Mouse (Mus musculus): ENCODE measurements at regions not wholly inside any gene's neighbourhood (a gene's known extent, or its start where the extent isn't known, plus 50 kb on each side); places are given as distances from the start of the nearest gene placed in this dataset.

- ATAC-seq (ENCODE audit: low FRiP score) = no peak
- Histone ChIP-seq H3K4me1 (replicated peaks; ENCODE audit: control insufficient read depth, insufficient read depth, low read length) (no peaks in the 10 kb centered on the region), H3K36me3 (replicated peaks; ENCODE audit: control insufficient read depth, insufficient read depth) (no peaks in the 10 kb centered on the region), H3K4me2 (replicated peaks) (no peak overlapping the region), H3K4me3 (replicated peaks; ENCODE audit: low read length) (no peak overlapping the region), H3K9me3 (ENCODE audit: control insufficient read depth, low read length) (no peaks in the 10 kb centered on the region), H3K27ac (no peak overlapping the region), H3K27me3 (ENCODE audit: control insufficient read depth, insufficient read depth, low read length) (no peaks in the 10 kb centered on the region), H3K9ac (no peak overlapping the region)
- no peak for DNase-seq (ENCODE audit: low spot score)
- 91% methylated on average over 2 of the region's 2 CpGs for WGBS
Observed at GRCm38 (mm10) chr6:80862256-80862655, 843.6 kb downstream of the Lrrtm4 start.

DNA sequence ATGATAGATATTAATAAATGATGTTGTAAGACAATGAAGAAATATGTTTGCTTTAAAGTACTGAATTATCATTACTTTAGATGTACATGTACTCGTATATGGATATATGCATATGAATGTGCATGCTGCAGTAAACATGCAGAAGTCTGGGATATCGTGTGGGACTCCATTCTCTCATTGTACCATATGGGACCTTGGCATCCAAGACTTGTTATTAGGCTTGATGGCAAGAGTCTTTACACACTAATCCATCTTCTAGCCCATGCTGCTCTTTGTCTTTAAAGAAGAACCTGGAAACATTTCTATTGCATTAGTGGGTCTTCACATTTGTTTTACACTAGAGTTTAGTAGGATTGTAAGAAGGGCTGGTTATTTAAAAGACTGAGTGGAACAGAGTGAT is 844.1 kb downstream of the Lrrtm4 start:
- ATAC-seq (ENCODE audit: low FRiP score) (no peak), DNase-seq (ENCODE audit: low spot score) (no peak)
- Histone ChIP-seq H3K4me2 (replicated peaks) (no peak overlapping the region), H3K9ac (no peak overlapping the region), H3K9me3 (ENCODE audit: control insufficient read depth, low read length) (no peaks in the 10 kb centered on the region), H3K27me3 (ENCODE audit: control insufficient read depth, insufficient read depth, low read length) (no peaks in the 10 kb centered on the region), H3K4me3 (replicated peaks; ENCODE audit: low read length) (no peak overlapping the region), H3K27ac (no peak overlapping the region), H3K4me1 (replicated peaks; ENCODE audit: control insufficient read depth, insufficient read depth, low read length) (no peaks in the 10 kb centered on the region), H3K36me3 (replicated peaks; ENCODE audit: control insufficient read depth, insufficient read depth) (no peaks in the 10 kb centered on the region)
- 90% methylated on average over 2 of the region's 2 CpGs for WGBS

DNA sequence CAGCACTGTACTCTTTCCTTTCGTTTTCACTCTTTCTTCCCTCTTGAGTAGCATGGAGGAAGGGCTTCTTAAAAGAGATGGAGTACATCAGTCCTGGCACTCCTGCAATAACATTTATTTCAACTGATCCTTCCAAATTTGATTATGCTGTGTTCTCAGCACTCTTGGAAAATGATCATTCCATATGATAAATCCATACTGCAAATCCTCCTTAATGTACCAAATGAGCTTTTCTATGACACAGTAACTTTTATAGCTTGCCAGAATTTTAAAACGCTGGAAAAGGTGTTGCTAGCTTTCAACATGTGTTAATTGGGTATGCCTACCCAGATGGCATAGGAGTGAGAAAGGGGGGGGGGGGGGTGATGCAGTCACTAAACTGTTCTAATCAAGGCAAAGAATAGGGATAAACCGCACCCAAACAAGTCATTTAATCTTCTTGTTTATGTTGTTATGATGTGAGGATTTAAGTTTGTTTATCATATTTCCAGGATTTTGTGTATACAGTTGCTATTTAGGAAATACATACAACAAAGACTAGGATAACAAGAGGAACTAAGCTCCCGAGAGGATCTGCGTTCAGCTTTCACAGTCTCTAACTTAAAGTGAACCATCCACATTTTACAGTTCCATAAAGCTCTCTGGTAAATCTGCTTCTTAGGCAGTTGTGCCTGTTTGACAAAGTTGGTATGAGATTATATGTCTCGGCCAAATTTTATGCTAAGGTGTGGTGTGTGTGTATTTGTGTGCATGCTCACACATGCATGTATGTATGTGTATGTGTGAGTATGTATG is 847.3 kb downstream of the Lrrtm4 start:
- Histone ChIP-seq H3K36me3 (replicated peaks; ENCODE audit: control insufficient read depth, insufficient read depth) (no peaks in the 10 kb centered on the region), H3K27ac (no peak overlapping the region), H3K4me2 (replicated peaks) (no peak overlapping the region), H3K4me1 (replicated peaks; ENCODE audit: control insufficient read depth, insufficient read depth, low read length) (no peaks in the 10 kb centered on the region), H3K27me3 (ENCODE audit: control insufficient read depth, insufficient read depth, low read length) (no peaks in the 10 kb centered on the region), H3K4me3 (replicated peaks; ENCODE audit: low read length) (no peak overlapping the region), H3K9me3 (ENCODE audit: control insufficient read depth, low read length) (no peaks in the 10 kb centered on the region), H3K9ac (no peak overlapping the region)
- DNase-seq (ENCODE audit: low spot score) (no peak), ATAC-seq (ENCODE audit: low FRiP score) (no peak)
- WGBS = 86% methylated on average over 6 of the region's 6 CpGs

- Histone ChIP-seq H3K4me1 (replicated peaks; ENCODE audit: control insufficient read depth, insufficient read depth, low read length) (no peaks in the 10 kb centered on the region), H3K36me3 (replicated peaks; ENCODE audit: control insufficient read depth, insufficient read depth) (no peaks in the 10 kb centered on the region), H3K27me3 (ENCODE audit: control insufficient read depth, insufficient read depth, low read length) (no peaks in the 10 kb centered on the region), H3K9me3 (ENCODE audit: control insufficient read depth, low read length) (no peaks in the 10 kb centered on the region), H3K4me3 (replicated peaks; ENCODE audit: low read length) (no peak overlapping the region), H3K9ac (no peak overlapping the region), H3K27ac (no peak overlapping the region), H3K4me2 (replicated peaks) (no peak overlapping the region)
- ATAC-seq (ENCODE audit: low FRiP score) (peak; percentile 66; the same call in 1 of the 2 replicates), DNase-seq (ENCODE audit: low spot score) (peak; percentile 53)
- 74% methylated on average over 3 of the region's 3 CpGs for WGBS
Observed at GRCm38 (mm10) chr6:80885363-80885762, 866.7 kb downstream of the Lrrtm4 start.

DNA sequence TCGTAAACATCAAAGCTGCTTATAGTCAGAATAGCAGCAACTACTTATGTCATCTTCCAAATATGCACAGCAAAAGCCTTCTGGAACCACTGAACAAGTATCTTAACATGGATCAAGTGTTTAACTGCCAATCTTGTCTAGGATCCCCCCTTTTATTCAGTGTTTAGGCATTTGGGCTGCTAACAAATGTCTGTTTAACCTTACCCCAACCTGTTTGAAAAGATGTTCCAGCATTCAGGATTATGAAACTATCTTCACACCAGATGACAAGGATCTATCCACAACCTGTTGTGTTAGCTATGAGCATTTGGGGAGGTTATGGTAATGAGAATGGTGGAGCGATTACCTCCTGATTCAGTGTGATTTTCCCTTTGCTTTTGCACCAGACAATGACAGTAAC is 886.5 kb downstream of the Lrrtm4 start:
- no peak overlapping the region for H3K27ac ChIP-seq
- H3K27me3 ChIP-seq (ENCODE audit: control insufficient read depth, insufficient read depth, low read length) = no peaks in the 10 kb centered on the region
- H3K36me3 ChIP-seq (replicated peaks; ENCODE audit: control insufficient read depth, insufficient read depth) = no peaks in the 10 kb centered on the region
- 93% methylated on average over 2 of the region's 2 CpGs for WGBS
- H3K9ac ChIP-seq = no peak overlapping the region
- no peak overlapping the region for H3K4me3 ChIP-seq (replicated peaks; ENCODE audit: low read length)
- H3K4me2 ChIP-seq (replicated peaks) = no peak overlapping the region
- no peaks in the 10 kb centered on the region for H3K4me1 ChIP-seq (replicated peaks; ENCODE audit: control insufficient read depth, insufficient read depth, low read length)
- ATAC-seq (ENCODE audit: low FRiP score) (no peak), DNase-seq (ENCODE audit: low spot score) (no peak)
- H3K9me3 ChIP-seq (ENCODE audit: control insufficient read depth, low read length) = peaks cover 8% of the 10 kb centered on the region; the same call in 1 of the 2 replicates

GRCm38 (mm10) chr6:80929799-80930198 is 911.1 kb downstream of the Lrrtm4 start:
- H3K27ac ChIP-seq = no peak overlapping the region
- H3K4me1 ChIP-seq (replicated peaks; ENCODE audit: control insufficient read depth, insufficient read depth, low read length) = no peaks in the 10 kb centered on the region
- no peaks in the 10 kb centered on the region for H3K36me3 ChIP-seq (replicated peaks; ENCODE audit: control insufficient read depth, insufficient read depth)
- no peak overlapping the region for H3K4me3 ChIP-seq (replicated peaks; ENCODE audit: low read length)
- 58% methylated on average over 1 of the region's 1 CpGs for WGBS
- no peaks in the 10 kb centered on the region for H3K27me3 ChIP-seq (ENCODE audit: control insufficient read depth, insufficient read depth, low read length)
- ATAC-seq (ENCODE audit: low FRiP score) (no peak), DNase-seq (ENCODE audit: low spot score) (no peak)
- H3K9me3 ChIP-seq (ENCODE audit: control insufficient read depth, low read length) = no peaks in the 10 kb centered on the region
- H3K4me2 ChIP-seq (replicated peaks) = no peak overlapping the region
- H3K9ac ChIP-seq = no peak overlapping the region

DNA sequence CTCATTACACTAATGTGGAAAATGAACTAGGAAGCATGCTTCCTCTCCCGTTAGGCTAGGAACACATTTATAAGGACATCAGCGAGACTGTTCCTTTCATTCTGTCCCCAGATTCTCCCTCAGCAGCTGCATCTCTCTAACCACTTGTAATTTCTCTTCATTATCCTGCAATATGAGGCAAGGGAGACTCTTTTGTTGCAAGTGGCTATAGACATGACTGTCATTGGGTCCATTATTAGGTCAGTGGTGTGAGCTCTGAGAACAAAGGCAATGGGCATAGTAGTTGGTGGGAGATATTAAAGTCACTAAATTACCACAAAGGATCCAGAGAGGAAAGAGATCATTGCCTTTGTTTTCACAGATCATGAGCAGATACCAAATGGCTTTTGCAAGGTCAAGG is 948.3 kb upstream of the Gcfc2 start:
- DNase-seq (ENCODE audit: low spot score) = no peak
- 62% methylated on average over 2 of the region's 2 CpGs for WGBS

DNA sequence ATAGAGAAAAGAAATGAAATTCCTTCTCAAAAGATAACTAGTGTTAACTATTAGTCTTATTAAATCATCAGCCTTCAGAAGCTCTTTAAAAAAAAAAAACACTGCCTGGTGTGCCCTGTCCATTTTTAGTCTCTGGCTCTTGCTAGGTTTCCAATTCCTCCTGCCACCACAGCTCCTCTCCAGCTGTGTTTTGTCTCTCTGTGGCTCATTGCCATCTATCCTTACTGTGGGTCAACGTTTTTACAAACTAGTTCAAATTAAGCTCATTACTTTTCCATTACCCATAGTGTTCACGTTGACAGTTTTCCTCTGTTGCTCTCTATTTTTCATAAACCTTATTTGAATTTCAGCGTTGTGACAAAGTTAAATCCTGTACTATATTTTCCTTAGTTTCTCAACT is 930.0 kb upstream of the Gcfc2 start:
- no peak overlapping the region for H3K4me3 ChIP-seq (replicated peaks; ENCODE audit: low read length)
- DNase-seq (ENCODE audit: low spot score) = no peak
- H3K4me2 ChIP-seq (replicated peaks) = no peak overlapping the region
- no peaks in the 10 kb centered on the region for H3K36me3 ChIP-seq (replicated peaks; ENCODE audit: control insufficient read depth, insufficient read depth)
- H3K27ac ChIP-seq = no peak overlapping the region
- H3K27me3 ChIP-seq (ENCODE audit: control insufficient read depth, insufficient read depth, low read length) = no peaks in the 10 kb centered on the region
- no peak for ATAC-seq (ENCODE audit: low FRiP score)
- 70% methylated on average over 3 of the region's 3 CpGs for WGBS
- no peaks in the 10 kb centered on the region for H3K4me1 ChIP-seq (replicated peaks; ENCODE audit: control insufficient read depth, insufficient read depth, low read length)
- no peaks in the 10 kb centered on the region for H3K9me3 ChIP-seq (ENCODE audit: control insufficient read depth, low read length)
- no peak overlapping the region for H3K9ac ChIP-seq

More for the DNA sequence above, 948.3 kb upstream of the Gcfc2 start:
- Histone ChIP-seq H3K4me3 (replicated peaks; ENCODE audit: low read length) (no peak overlapping the region), H3K27me3 (ENCODE audit: control insufficient read depth, insufficient read depth, low read length) (no peaks in the 10 kb centered on the region), H3K36me3 (replicated peaks; ENCODE audit: control insufficient read depth, insufficient read depth) (no peaks in the 10 kb centered on the region), H3K27ac (no peak overlapping the region), H3K4me2 (replicated peaks) (no peak overlapping the region), H3K9me3 (ENCODE audit: control insufficient read depth, low read length) (no peaks in the 10 kb centered on the region), H3K4me1 (replicated peaks; ENCODE audit: control insufficient read depth, insufficient read depth, low read length) (no peaks in the 10 kb centered on the region), H3K9ac (no peak overlapping the region)
- ATAC-seq (ENCODE audit: low FRiP score) = no peak

DNA sequence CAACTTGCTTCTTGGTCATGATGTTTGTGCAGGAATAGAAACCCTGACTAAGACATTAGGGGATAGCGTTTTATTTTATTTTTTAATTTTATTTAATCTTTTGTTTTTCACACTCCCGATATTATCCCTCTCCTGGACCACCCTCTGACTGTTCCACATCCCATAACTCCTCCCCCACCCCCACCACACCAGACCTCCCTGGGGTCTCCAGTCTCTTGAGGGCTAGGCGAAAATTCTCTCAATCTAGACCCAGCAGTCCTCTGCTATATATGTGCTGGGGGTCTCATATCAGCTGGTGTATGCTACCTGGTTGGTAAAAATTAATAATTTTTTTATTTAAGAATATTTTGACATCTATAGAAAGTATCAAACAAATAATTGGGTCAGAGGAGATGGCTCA is 898.9 kb upstream of the Gcfc2 start:
- no peak overlapping the region for H3K4me2 ChIP-seq (replicated peaks)
- no peaks in the 10 kb centered on the region for H3K9me3 ChIP-seq (ENCODE audit: control insufficient read depth, low read length)
- H3K36me3 ChIP-seq (replicated peaks; ENCODE audit: control insufficient read depth, insufficient read depth) = no peaks in the 10 kb centered on the region
- no peak overlapping the region for H3K9ac ChIP-seq
- no peak overlapping the region for H3K4me3 ChIP-seq (replicated peaks; ENCODE audit: low read length)
- 93% methylated on average over 3 of the region's 3 CpGs for WGBS
- no peak overlapping the region for H3K27ac ChIP-seq
- DNase-seq (ENCODE audit: low spot score) = no peak
- H3K27me3 ChIP-seq (ENCODE audit: control insufficient read depth, insufficient read depth, low read length) = no peaks in the 10 kb centered on the region
- H3K4me1 ChIP-seq (replicated peaks; ENCODE audit: control insufficient read depth, insufficient read depth, low read length) = no peaks in the 10 kb centered on the region
- ATAC-seq (ENCODE audit: low FRiP score) = no peak

Data from hindbrain, embryonic 14.5 days (tissue).